Mouse (Mus musculus) hindbrain, embryonic 13.5 days (tissue): Measurements from ENCODE around the gene Zbtb8b. TPM values are rescaled to one million over a fixed set of nuclear protein-coding genes. Genes with fewer than 3 reads are reported as not detected.
A peak's percentile ranks its signal among the peaks of the same experiment; 100 is the strongest.

ENCODE experiments used
- ATAC-seq: fragments of 200-750 bp; cut with Nextera tagmentation; 2 replicates; pipeline ENCODE4 v1.8.0; 2017; ENCODE audit warnings: moderate TSS enrichment; ENCODE audit not compliant: low FRiP score
- H3K27ac ChIP-seq: fragments of 300-500 bp; sonication (generic); 2 replicates; pipeline ENCODE4 v1.5.1; 2015; ENCODE audit warnings: inconsistent platforms, mild to moderate bottlenecking, moderate library complexity
- H3K27me3 ChIP-seq: fragments of 300-500 bp; sonication (generic); 2 replicates; pipeline ENCODE4 v1.6.1; 2015; ENCODE audit warnings: mild to moderate bottlenecking, inconsistent platforms
- H3K36me3 ChIP-seq: fragments of 300-500 bp; sonication (generic); 2 replicates; pipeline ENCODE4 v1.6.1; 2015; ENCODE audit warnings: mild to moderate bottlenecking, inconsistent platforms
- H3K4me1 ChIP-seq: fragments of 300-500 bp; sonication (generic); replicated peaks from 2 replicates; pipeline ENCODE4 v1.6.1; 2015; ENCODE audit warnings: inconsistent platforms
- H3K4me2 ChIP-seq: fragments of 300-500 bp; sonication (generic); 2 replicates; pipeline ENCODE4 v1.6.1; 2015; ENCODE audit warnings: inconsistent platforms, mild to moderate bottlenecking, moderate library complexity
- H3K4me3 ChIP-seq: fragments of 300-500 bp; sonication (generic); 2 replicates; pipeline ENCODE4 v1.5.1; 2015; ENCODE audit warnings: mild to moderate bottlenecking, inconsistent platforms
- H3K9ac ChIP-seq: fragments of 300-500 bp; sonication (generic); 2 replicates; pipeline ENCODE4 v1.6.1; 2015; ENCODE audit warnings: mild to moderate bottlenecking, inconsistent platforms
- H3K9me3 ChIP-seq: fragments of 300-500 bp; sonication (generic); 2 replicates; pipeline ENCODE4 v1.6.1; 2016; ENCODE audit warnings: inconsistent platforms
- WGBS: fragments of 180-500 bp; shearing (Covaris S2); methylation state at CpG from one replicate; pipeline ENCODE4 v1.1.7; 2015; 5-methylcytosine and 5-hydroxymethylcytosine counted together
- polyA plus RNA-seq: library from polyadenylated mRNA; unstranded; fragments of >200 nt; fragmentation: Nextera tagmentation; extraction: Ambion mirVana; gene quantifications from 2 replicates; pipeline ENCODE4 v1.2.1, GENCODE M21; 2015

Zbtb8b gene
- polyA plus RNA-seq, 1 experiment from 2014 or later = 13.6 TPM

GRCm38 (mm10) chr4:129456126-129456525 is 15.5 kb upstream of the Zbtb8b start:
- no peak overlapping the region for H3K4me2 ChIP-seq
- H3K27me3 ChIP-seq = no peaks in the 10 kb centered on the region
- H3K4me3 ChIP-seq = no peak overlapping the region
- WGBS = 68% methylated on average over 5 of the region's 5 CpGs
- H3K9ac ChIP-seq = no peak overlapping the region
- H3K4me1 ChIP-seq = peaks cover 4% of the 10 kb centered on the region
- H3K9me3 ChIP-seq = no peaks in the 10 kb centered on the region
- no peak for ATAC-seq
- H3K36me3 ChIP-seq = no peaks in the 10 kb centered on the region
- H3K27ac ChIP-seq = no peak overlapping the region

GRCm38 (mm10) chr4:129455265-129455664 is 14.6 kb upstream of the Zbtb8b start:
- Histone ChIP-seq H3K9me3 (no peaks in the 10 kb centered on the region), H3K27me3 (no peaks in the 10 kb centered on the region), H3K36me3 (no peaks in the 10 kb centered on the region), H3K4me1 (no peaks in the 10 kb centered on the region), H3K4me2 (no peak overlapping the region), H3K9ac (no peak overlapping the region), H3K27ac (no peak overlapping the region), H3K4me3 (no peak overlapping the region)
- WGBS = 2% methylated on average over 5 of the region's 5 CpGs
- ATAC-seq = peak; percentile 79; the same call in 1 of the 2 replicates

GRCm38 (mm10) chr4:129451471-129452169 is 11.0 kb upstream of the Zbtb8b start:
- ATAC-seq = no peak
- no peaks in the 10 kb centered on the region for H3K4me1 ChIP-seq
- H3K9me3 ChIP-seq = no peaks in the 10 kb centered on the region
- no peak overlapping the region for H3K9ac ChIP-seq
- H3K4me2 ChIP-seq = no peak overlapping the region
- H3K27ac ChIP-seq = no peak overlapping the region
- H3K36me3 ChIP-seq = no peaks in the 10 kb centered on the region
- no peaks in the 10 kb centered on the region for H3K27me3 ChIP-seq
- WGBS = 87% methylated on average over 15 of the region's 15 CpGs
- no peak overlapping the region for H3K4me3 ChIP-seq

GRCm38 (mm10) chr4:129450851-129451250 is 10.2 kb upstream of the Zbtb8b start:
- H3K9ac ChIP-seq = no peak overlapping the region
- H3K4me1 ChIP-seq = no peaks in the 10 kb centered on the region
- no peak overlapping the region for H3K27ac ChIP-seq
- H3K9me3 ChIP-seq = no peaks in the 10 kb centered on the region
- 70% methylated on average over 2 of the region's 2 CpGs for WGBS
- H3K4me3 ChIP-seq = no peak overlapping the region
- no peaks in the 10 kb centered on the region for H3K36me3 ChIP-seq
- no peak for ATAC-seq
- H3K4me2 ChIP-seq = no peak overlapping the region
- H3K27me3 ChIP-seq = no peaks in the 10 kb centered on the region

- Histone ChIP-seq H3K4me2 (no peak overlapping the region), H3K9ac (no peak overlapping the region), H3K4me3 (no peak overlapping the region), H3K4me1 (no peaks in the 10 kb centered on the region), H3K36me3 (no peaks in the 10 kb centered on the region), H3K27me3 (0 out of 2 replicates have a peak, but pooled peaks cover 3% of the 10 kb centered on the region), H3K9me3 (no peaks in the 10 kb centered on the region), H3K27ac (no peak overlapping the region)
- WGBS = 88% methylated on average over 6 of the region's 6 CpGs
- no peak for ATAC-seq
These were observed 8.1 kb upstream of the Zbtb8b start for GRCm38 (mm10) chr4:129448713-129449112.

- H3K4me2 ChIP-seq = no peak overlapping the region
- H3K27me3 ChIP-seq = peaks cover 8% of the 10 kb centered on the region
- no peaks in the 10 kb centered on the region for H3K9me3 ChIP-seq
- no peak for ATAC-seq
- H3K36me3 ChIP-seq = no peaks in the 10 kb centered on the region
- H3K4me3 ChIP-seq = no peak overlapping the region
- H3K4me1 ChIP-seq = no peaks in the 10 kb centered on the region
- no peak overlapping the region for H3K27ac ChIP-seq
- WGBS = 87% methylated on average over 11 of the region's 11 CpGs
- no peak overlapping the region for H3K9ac ChIP-seq
These were observed 7.3 kb upstream of the Zbtb8b start for GRCm38 (mm10) chr4:129447778-129448563.

- H3K4me1 ChIP-seq = no peaks in the 10 kb centered on the region
- H3K27me3 ChIP-seq = peaks cover 14% of the 10 kb centered on the region
- H3K4me2 ChIP-seq = no peak overlapping the region
- no peaks in the 10 kb centered on the region for H3K9me3 ChIP-seq
- H3K27ac ChIP-seq = no peak overlapping the region
- WGBS = 89% methylated on average over 8 of the region's 8 CpGs
- no peaks in the 10 kb centered on the region for H3K36me3 ChIP-seq
- H3K4me3 ChIP-seq = no peak overlapping the region
- H3K9ac ChIP-seq = no peak overlapping the region
- ATAC-seq = no peak
These were observed 6.7 kb upstream of the Zbtb8b start for GRCm38 (mm10) chr4:129447360-129447759.

GRCm38 (mm10) chr4:129441145-129441544 is 492 bp upstream of the Zbtb8b start:
- Histone ChIP-seq H3K9me3 (no peaks in the 10 kb centered on the region), H3K4me3 (no peak overlapping the region; the same call in 1 of the 2 replicates), H3K9ac (no peak overlapping the region), H3K36me3 (no peaks in the 10 kb centered on the region), H3K4me2 (peak overlapping the region; percentile 78), H3K4me1 (peaks cover 13% of the 10 kb centered on the region), H3K27me3 (peaks cover 48% of the 10 kb centered on the region), H3K27ac (no peak overlapping the region)
- 27% methylated on average over 6 of the region's 6 CpGs for WGBS
- ATAC-seq = peak; percentile 29; the same call in 1 of the 2 replicates

GRCm38 (mm10) chr4:129418321-129418720 is 22.3 kb downstream of the Zbtb8b start:
- no peak for ATAC-seq
- Histone ChIP-seq H3K27ac (no peak overlapping the region), H3K27me3 (no peaks in the 10 kb centered on the region), H3K4me3 (no peak overlapping the region), H3K36me3 (no peaks in the 10 kb centered on the region), H3K4me2 (no peak overlapping the region), H3K9ac (no peak overlapping the region), H3K9me3 (no peaks in the 10 kb centered on the region), H3K4me1 (no peaks in the 10 kb centered on the region)
- 79% methylated on average over 5 of the region's 5 CpGs for WGBS

- no peak overlapping the region for H3K27ac ChIP-seq
- no peaks in the 10 kb centered on the region for H3K4me1 ChIP-seq
- no peak overlapping the region for H3K9ac ChIP-seq
- no peaks in the 10 kb centered on the region for H3K27me3 ChIP-seq
- H3K4me2 ChIP-seq = no peak overlapping the region
- WGBS = 90% methylated on average over 5 of the region's 5 CpGs
- ATAC-seq = no peak
- no peaks in the 10 kb centered on the region for H3K9me3 ChIP-seq
- H3K36me3 ChIP-seq = no peaks in the 10 kb centered on the region
- H3K4me3 ChIP-seq = no peak overlapping the region
These were observed 24.2 kb downstream of the Zbtb8b start for GRCm38 (mm10) chr4:129416478-129416877.

- ATAC-seq = no peak
- no peaks in the 10 kb centered on the region for H3K36me3 ChIP-seq
These were observed 24.8 kb downstream of the Zbtb8b start for GRCm38 (mm10) chr4:129415892-129416291.

GRCm38 (mm10) chr4:129410991-129411390 is 29.7 kb downstream of the Zbtb8b start:
- no peak overlapping the region for H3K27ac ChIP-seq

More at GRCm38 (mm10) chr4:129415892-129416291, 24.8 kb downstream of the Zbtb8b start:
- Histone ChIP-seq H3K9me3 (no peaks in the 10 kb centered on the region), H3K4me2 (no peak overlapping the region), H3K27me3 (no peaks in the 10 kb centered on the region), H3K27ac (no peak overlapping the region), H3K4me1 (no peaks in the 10 kb centered on the region), H3K9ac (no peak overlapping the region), H3K4me3 (no peak overlapping the region)
- 95% methylated on average over 5 of the region's 5 CpGs for WGBS

More at GRCm38 (mm10) chr4:129410991-129411390, 29.7 kb downstream of the Zbtb8b start:
- Histone ChIP-seq H3K4me1 (peaks cover 6% of the 10 kb centered on the region; the same call in 1 of the 2 replicates), H3K9me3 (no peaks in the 10 kb centered on the region), H3K36me3 (no peaks in the 10 kb centered on the region), H3K4me3 (no peak overlapping the region), H3K4me2 (no peak overlapping the region), H3K27me3 (no peaks in the 10 kb centered on the region), H3K9ac (no peak overlapping the region)
- no peak for ATAC-seq
